ENCODE assay signal across 25 mouse cellular contexts in the genomic region with DNA sequence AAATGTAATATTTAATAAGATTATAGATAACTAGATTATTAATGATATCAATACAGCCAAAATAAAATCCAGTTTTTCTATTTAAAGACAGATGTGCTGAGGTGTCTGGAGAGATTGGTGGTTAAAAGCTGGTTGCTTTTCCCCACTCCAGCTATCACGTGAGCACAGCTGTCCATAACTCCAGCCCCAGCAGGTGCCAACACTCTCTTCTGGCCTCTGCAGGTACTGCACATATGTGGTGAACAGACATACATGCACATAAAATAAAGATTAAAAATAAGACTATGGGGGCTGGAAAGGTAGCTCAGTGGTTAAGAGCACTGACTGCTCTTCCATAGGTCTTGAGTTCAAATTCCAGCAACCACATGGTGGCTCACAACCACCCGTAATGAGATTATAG. TPM values are rescaled to one million over a fixed set of nuclear protein-coding genes. Genes with fewer than 3 reads are reported as not detected.
DNase-seq lines count a peak whose midpoint lies in the region; ATAC-seq lines count a peak whose summit lies in the region.
"Had no signal": no experiment of that assay in that cellular context is flagged by ENCODE, and none has a peak within 500 bp of the region (broad histone marks: within the 10 kb centered on the region; RNA-seq: fewer than 3 reads in every experiment).

No protein-coding gene starts in this region.

- H3K9me3 ChIP-seq in midbrain, embryonic 11.5 days (ENCODE audit: control insufficient read depth, low read length): no peaks in the 10 kb centered on the region
- H3K9me3 ChIP-seq in midbrain, embryonic 16.5 days (replicated peaks; ENCODE audit: control insufficient read depth, low read length, poor library complexity, severe bottlenecking): no peaks in the 10 kb centered on the region
- H3K9me3 ChIP-seq: embryonic facial prominence, embryonic 13.5 days; embryonic facial prominence, embryonic 15.5 days; forebrain, embryonic 10.5 days; forebrain, embryonic 12.5 days had no signal

- WGBS in midbrain, embryonic 11.5 days: 96% methylated on average over 2 of the region's 2 CpGs
- WGBS in midbrain, embryonic 16.5 days: 94% methylated on average over 2 of the region's 2 CpGs

- no peak overlapping the region for H3K4me2 ChIP-seq in midbrain, embryonic 11.5 days
- no peak overlapping the region for H3K4me2 ChIP-seq in midbrain, embryonic 16.5 days (ENCODE audit: low read length)
- H3K4me2 ChIP-seq: embryonic facial prominence, embryonic 13.5 days; embryonic facial prominence, embryonic 15.5 days; forebrain, embryonic 12.5 days had no signal

- no peak for ATAC-seq in midbrain, embryonic 11.5 days (ENCODE audit: low FRiP score)
- ATAC-seq in midbrain, embryonic 16.5 days: no peak
- peak; percentile 52 for ATAC-seq in megakaryocyte progenitor cell, adult 5-6 weeks (replicated peaks; ENCODE audit: poor library complexity)
- ATAC-seq: activated CD4-positive, CD25-positive, alpha-beta regulatory T cell, adult 4 months; forebrain, embryonic 14.5 days; forebrain, embryonic 16.5 days; Patski had no signal

- no peaks in the 10 kb centered on the region for H3K36me3 ChIP-seq in midbrain, embryonic 11.5 days (ENCODE audit: control insufficient read depth, insufficient read depth, low read length)
- no peaks in the 10 kb centered on the region for H3K36me3 ChIP-seq in midbrain, embryonic 16.5 days (ENCODE audit: control insufficient read depth, insufficient read depth, low read length)

- H3K9ac ChIP-seq in midbrain, embryonic 11.5 days (ENCODE audit: low read length): no peak overlapping the region
- H3K9ac ChIP-seq in midbrain, embryonic 16.5 days (ENCODE audit: low read depth, low read length): no peak overlapping the region
- H3K9ac ChIP-seq: embryonic facial prominence, embryonic 13.5 days; embryonic facial prominence, embryonic 15.5 days; forebrain, embryonic 12.5 days had no signal

- no peak overlapping the region for H3K4me3 ChIP-seq in midbrain, embryonic 11.5 days (ENCODE audit: low read depth, low read length)
- no peak overlapping the region for H3K4me3 ChIP-seq in midbrain, embryonic 16.5 days (ENCODE audit: low read depth, low read length)
- H3K4me3 ChIP-seq: embryonic facial prominence, embryonic 13.5 days; embryonic facial prominence, embryonic 15.5 days; erythroblast, embryonic 14.5 days; forebrain, embryonic 10.5 days; forebrain, embryonic 12.5 days had no signal

- DNase-seq in midbrain, embryonic 11.5 days (ENCODE audit: low spot score, missing footprints): peak; percentile 56
- DNase-seq in R1 (ENCODE audit: low read depth, low spot score): peak; percentile 19
- no peak for DNase-seq in urinary bladder, adult 18-20 months (ENCODE audit: low spot score in 2 of 2)
- no peak for DNase-seq in frontal cortex, postnatal 14 days (ENCODE audit: low spot score in 2 of 2)
- no peak for DNase-seq in adrenal gland, postnatal 14 days
- DNase-seq: adrenal gland, adult 8-10 months; adrenal gland, postnatal 25 days; cerebellum, adult 11 months; cerebellum, adult 18-20 months; cerebellum, adult 8-10 months; cerebellum, adult 9-11 months; cerebellum, postnatal 14 days; cerebellum, postnatal 36 days; embryo, embryonic 11 days had no signal

- no peaks in the 10 kb centered on the region for H3K27me3 ChIP-seq in midbrain, embryonic 11.5 days (ENCODE audit: control insufficient read depth, insufficient read depth, low read length)
- H3K27me3 ChIP-seq in midbrain, embryonic 16.5 days (ENCODE audit: control insufficient read depth, insufficient read depth, low read depth, low read length): no peaks in the 10 kb centered on the region
- H3K27me3 ChIP-seq: embryonic facial prominence, embryonic 13.5 days; embryonic facial prominence, embryonic 15.5 days; forebrain, embryonic 12.5 days; Patski had no signal

- no peak overlapping the region for H3K27ac ChIP-seq in midbrain, embryonic 11.5 days (ENCODE audit: low read depth, low read length)
- no peak overlapping the region for H3K27ac ChIP-seq in midbrain, embryonic 16.5 days (ENCODE audit: low read length)
- H3K27ac ChIP-seq: embryonic facial prominence, embryonic 13.5 days; embryonic facial prominence, embryonic 15.5 days; forebrain, embryonic 10.5 days; forebrain, embryonic 12.5 days had no signal

- H3K4me1 ChIP-seq in midbrain, embryonic 11.5 days (ENCODE audit: control insufficient read depth, insufficient read depth, low read length): no peaks in the 10 kb centered on the region
- H3K4me1 ChIP-seq in midbrain, embryonic 16.5 days (ENCODE audit: control insufficient read depth, insufficient read depth, low read length): peaks cover 10% of the 10 kb centered on the region
- H3K4me1 ChIP-seq: embryonic facial prominence, embryonic 13.5 days; embryonic facial prominence, embryonic 15.5 days had no signal

RNA-seq across cellular contexts. Expression of a gene that starts 30.0 kb away (rescaled TPM):
- 189 and 206 TPM in 2 replicates for polyA plus RNA-seq in midbrain, embryonic 11.5 days (2014; fragmentation: Nextera tagmentation; extraction: Ambion mirVana)
- polyA plus RNA-seq in midbrain, embryonic 16.5 days (2015; fragmentation: Nextera tagmentation; extraction: Ambion mirVana): 190 and 199 TPM in 2 replicates
- 87.8 and 104 TPM in 2 replicates for total RNA-seq in megakaryocyte progenitor cell, adult 5-6 weeks (2015)
- 75.0 and 89.2 TPM in 2 replicates for total RNA-seq in megakaryocyte progenitor cell, adult 5-6 weeks (2017)
- 84.0 and 84.5 TPM in 2 replicates for total RNA-seq in adrenal gland, postnatal 14 days (2021)

Comparison
In these comparisons a context has a peak if more than half of its experiments do, and no peak if none do; other contexts are left out.
1. DNase-seq: peak in midbrain, embryonic 11.5 days (single experiment) and R1 (single experiment); none in urinary bladder, adult 18-20 months (0 of 2), frontal cortex, postnatal 14 days (0 of 2) and adrenal gland, postnatal 14 days (single experiment).